Mouse (Mus musculus): ENCODE data around the gene Inha. TPM values are rescaled to one million over a fixed set of nuclear protein-coding genes. Genes with fewer than 3 reads are reported as not detected.

Inha gene
- polyA plus RNA-seq, 1 experiment from 2014 or later: 9.5 TPM

DNA sequence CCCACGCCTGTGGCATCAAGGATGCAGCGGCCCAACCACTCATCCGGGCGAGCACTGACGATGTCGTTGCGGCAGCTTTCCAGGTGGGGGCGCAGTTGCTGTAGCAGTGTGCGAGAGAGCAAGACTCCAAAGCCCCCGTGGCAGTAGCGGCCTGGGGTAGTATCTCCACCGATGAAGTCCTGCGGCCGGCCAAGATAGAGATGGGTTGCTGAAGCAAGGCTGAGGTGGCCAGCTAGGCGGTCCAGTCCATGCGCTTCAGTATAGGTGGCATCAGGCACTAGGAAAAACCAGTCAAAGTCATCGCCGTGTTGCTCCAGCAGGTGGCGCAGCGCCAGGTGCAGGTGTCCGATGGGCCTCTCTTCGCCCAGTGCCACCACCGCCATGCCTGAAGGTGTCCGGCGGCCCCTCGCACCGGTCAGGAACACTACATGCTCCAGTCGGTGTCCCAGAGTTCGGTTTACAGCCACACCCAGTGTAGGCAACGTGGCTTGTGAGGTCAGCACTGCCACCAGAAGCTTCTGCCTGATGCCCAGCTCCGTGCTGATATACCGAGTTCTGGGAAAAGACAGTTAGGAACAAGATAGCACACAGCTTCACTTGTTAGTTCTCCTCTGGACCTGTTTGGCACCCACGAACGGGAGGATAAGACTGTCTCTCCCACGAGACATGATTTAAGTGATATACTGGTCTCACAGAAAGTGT is 29.5 kb upstream of the Inha start:
- ATAC-seq (ENCODE audit: insufficient number of reproducible peaks, insufficient read depth, low FRiP score, low TSS enrichment, low read depth): no peak
- Histone ChIP-seq H3K4me2 (peak overlapping the region; percentile 90), H3K9me3 (no peaks in the 10 kb centered on the region), H3K4me3 (replicated peaks) (peak overlapping the region; percentile 59), H3K9ac (replicated peaks) (no peak overlapping the region), H3K4me1 (replicated peaks) (peaks cover 33% of the 10 kb centered on the region), H3K27me3 (peaks cover 36% of the 10 kb centered on the region), H3K27ac (no peak overlapping the region), H3K36me3 (peaks cover 44% of the 10 kb centered on the region)
- 13% methylated on average over 35 of the region's 35 CpGs for WGBS

DNA sequence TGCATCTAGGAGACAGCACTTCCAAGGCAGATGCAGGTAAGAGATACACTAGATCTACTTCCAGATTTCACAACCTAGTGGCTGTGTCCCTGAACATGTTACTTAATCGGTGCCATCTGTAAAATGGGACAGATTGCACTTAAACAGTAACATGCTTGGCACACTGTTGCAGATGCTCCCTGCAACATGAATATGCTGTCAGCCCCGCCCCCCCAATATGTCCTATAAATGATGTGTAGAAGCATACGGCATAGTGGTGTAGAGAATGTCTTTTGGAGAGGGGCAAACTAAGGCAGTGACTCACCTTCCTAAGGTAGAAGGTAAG is 28.9 kb upstream of the Inha start:
- WGBS: 55% methylated on average over 3 of the region's 3 CpGs
- H3K27me3 ChIP-seq: peaks cover 41% of the 10 kb centered on the region
- H3K36me3 ChIP-seq: peaks cover 38% of the 10 kb centered on the region
- peak overlapping the region; percentile 90 for H3K4me2 ChIP-seq
- ATAC-seq (ENCODE audit: insufficient number of reproducible peaks, insufficient read depth, low FRiP score, low TSS enrichment, low read depth): no peak
- no peak overlapping the region for H3K27ac ChIP-seq
- H3K9me3 ChIP-seq: no peaks in the 10 kb centered on the region
- no peak overlapping the region for H3K9ac ChIP-seq (replicated peaks)
- peak overlapping the region; percentile 59 for H3K4me3 ChIP-seq (replicated peaks)
- peaks cover 33% of the 10 kb centered on the region for H3K4me1 ChIP-seq (replicated peaks)

DNA sequence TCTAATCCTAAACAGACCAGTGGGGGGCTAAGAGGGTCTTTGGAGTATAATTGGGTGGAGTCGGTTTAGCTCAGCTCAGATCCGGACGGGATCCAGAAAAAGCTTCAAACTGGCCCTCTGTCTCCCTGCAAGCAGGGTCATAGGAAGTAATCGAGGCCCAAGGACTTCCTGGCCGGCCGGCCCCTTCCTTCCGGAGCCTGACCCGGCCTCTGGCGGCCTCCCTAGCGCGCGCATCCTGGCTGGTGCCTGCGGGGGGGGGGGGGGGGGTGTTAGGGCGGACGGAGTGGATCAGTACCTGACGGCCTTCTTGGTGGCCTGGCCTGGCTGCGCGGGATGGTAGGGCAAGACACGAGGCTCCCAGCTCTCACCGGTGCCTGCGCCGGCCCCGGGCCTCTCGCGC is 28.4 kb upstream of the Inha start:
- 0% methylated on average over 14 of the region's 25 CpGs for WGBS
- H3K4me2 ChIP-seq: peak overlapping the region; percentile 90

DNA sequence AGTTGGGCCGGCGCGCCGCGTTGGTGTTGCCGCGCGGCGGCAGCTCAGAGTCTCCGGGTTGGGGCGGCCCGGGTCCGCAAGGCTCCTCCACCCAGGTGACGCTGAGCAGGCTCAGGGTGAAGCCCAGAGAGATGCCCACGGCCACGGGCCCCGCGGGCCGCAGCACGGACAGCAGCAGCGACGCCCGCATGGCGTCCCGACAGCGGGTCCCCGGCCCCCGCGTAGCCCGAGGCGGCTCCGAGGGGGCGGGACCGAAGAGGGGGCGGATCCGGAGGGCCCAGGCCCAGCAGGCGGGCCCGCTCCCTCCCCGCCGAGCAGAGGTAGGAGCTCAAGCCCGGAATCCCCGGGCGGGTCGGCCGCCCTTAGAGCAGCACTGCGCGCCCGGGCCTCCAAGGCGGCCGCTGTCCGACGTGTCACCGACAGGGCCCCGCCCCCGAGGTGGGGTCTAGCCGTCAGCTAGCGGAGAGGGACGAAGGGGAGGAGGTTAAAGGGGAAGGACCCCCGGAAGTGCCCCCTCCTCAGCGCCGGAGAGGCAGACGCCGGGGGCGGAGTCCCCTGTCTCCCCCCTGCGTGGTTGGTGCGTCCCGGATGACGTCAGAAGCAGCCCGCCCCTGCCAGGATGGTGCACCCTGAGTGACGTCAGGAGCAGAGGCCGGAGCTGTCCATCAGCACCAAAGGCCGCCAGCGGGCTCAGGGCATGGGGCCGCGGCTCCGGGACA is 27.8 kb upstream of the Inha start, which contains the start of the genes Chpf and Tmem198:
Gene Chpf (minus strand): TSS at position 392 of the 719 bp plus-strand sequence.
Gene Tmem198 (plus strand): TSS at position 617 of the 719 bp plus-strand sequence.
- under 1% methylated on average over 70 of the region's 76 CpGs for WGBS
- H3K4me2 ChIP-seq: peak within 1 kb of the TSS; percentile 90

More for the DNA sequence above, 28.4 kb upstream of the Inha start:
- H3K27ac ChIP-seq: peak overlapping the region; percentile 74; the same call in 1 of the 2 replicates
- peaks cover 32% of the 10 kb centered on the region for H3K4me1 ChIP-seq (replicated peaks)
- H3K9ac ChIP-seq (replicated peaks): peak overlapping the region; percentile 74
- H3K36me3 ChIP-seq: peaks cover 34% of the 10 kb centered on the region
- H3K27me3 ChIP-seq: peaks cover 47% of the 10 kb centered on the region
- H3K4me3 ChIP-seq (replicated peaks): peak overlapping the region; percentile 59
- no peak for ATAC-seq (ENCODE audit: insufficient number of reproducible peaks, insufficient read depth, low FRiP score, low TSS enrichment, low read depth)
- H3K9me3 ChIP-seq: no peaks in the 10 kb centered on the region

DNA sequence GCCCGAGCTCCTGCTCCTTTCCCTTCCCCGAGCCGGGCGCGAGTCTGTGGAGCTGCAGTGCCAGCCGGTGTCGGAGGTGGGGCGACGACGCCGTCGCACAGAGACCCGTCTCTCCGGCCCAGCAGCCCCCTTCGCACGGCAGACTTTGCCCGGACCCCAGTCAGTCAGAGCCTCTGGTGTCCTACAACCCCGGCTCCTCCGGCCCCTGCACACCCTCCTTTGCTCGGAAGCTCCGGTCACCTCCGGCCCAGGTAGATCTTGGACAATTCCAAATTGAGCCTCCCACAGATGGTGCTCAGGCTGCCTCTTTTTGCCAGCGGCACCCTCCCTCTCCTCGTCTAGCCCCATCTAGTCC is 27.3 kb upstream of the Inha start:
- no peak overlapping the region for H3K27ac ChIP-seq
- no peak overlapping the region; the same call in 1 of the 2 replicates for H3K9ac ChIP-seq (replicated peaks)
- H3K4me1 ChIP-seq (replicated peaks): peaks cover 24% of the 10 kb centered on the region
- peaks cover 22% of the 10 kb centered on the region for H3K36me3 ChIP-seq
- peak overlapping the region; percentile 90 for H3K4me2 ChIP-seq
- H3K27me3 ChIP-seq: peaks cover 58% of the 10 kb centered on the region
- 1% methylated on average over 22 of the region's 24 CpGs for WGBS
- H3K4me3 ChIP-seq (replicated peaks): peak overlapping the region; percentile 59
- no peaks in the 10 kb centered on the region for H3K9me3 ChIP-seq
- ATAC-seq (ENCODE audit: insufficient number of reproducible peaks, insufficient read depth, low FRiP score, low TSS enrichment, low read depth): no peak; the same call in 1 of the 2 replicates

More for the DNA sequence above, 27.8 kb upstream of the Inha start, which contains the start of the genes Chpf and Tmem198:
- H3K9me3 ChIP-seq: no peaks in the 10 kb centered on the region
- peak within 1 kb of the TSS; percentile 59 for H3K4me3 ChIP-seq (replicated peaks)
- H3K9ac ChIP-seq (replicated peaks): peak within 1 kb of the TSS; percentile 74
- peak; percentile 90 for ATAC-seq (ENCODE audit: insufficient number of reproducible peaks, insufficient read depth, low FRiP score, low TSS enrichment, low read depth)
- peaks cover 28% of the 10 kb centered on the region for H3K36me3 ChIP-seq
- H3K27me3 ChIP-seq: peaks cover 53% of the 10 kb centered on the region
- peak within 1 kb of the TSS; percentile 74 for H3K27ac ChIP-seq
- H3K4me1 ChIP-seq (replicated peaks): peaks cover 26% of the 10 kb centered on the region

DNA sequence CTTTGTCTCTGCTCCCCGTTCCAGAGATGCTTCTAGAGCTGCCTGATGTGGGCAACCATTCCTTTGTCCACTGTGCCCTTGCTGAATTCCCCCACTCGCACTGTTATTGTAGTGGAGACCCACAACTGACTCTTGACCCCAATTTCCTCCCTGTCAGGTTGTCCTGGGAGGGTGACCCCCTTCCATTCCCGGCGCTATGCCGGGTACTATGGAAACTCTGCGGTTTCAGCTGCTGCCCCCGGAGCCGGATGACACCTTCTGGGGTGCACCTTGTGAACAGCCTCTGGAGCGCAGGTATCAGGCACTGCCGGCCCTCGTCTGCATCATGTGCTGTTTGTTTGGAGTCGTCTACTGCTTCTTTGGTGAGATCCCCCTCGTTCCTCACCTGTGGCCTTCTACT is 26.8 kb upstream of the Inha start:
- Histone ChIP-seq H3K4me3 (replicated peaks) (peak overlapping the region; percentile 59), H3K4me1 (replicated peaks) (peaks cover 21% of the 10 kb centered on the region)

DNA sequence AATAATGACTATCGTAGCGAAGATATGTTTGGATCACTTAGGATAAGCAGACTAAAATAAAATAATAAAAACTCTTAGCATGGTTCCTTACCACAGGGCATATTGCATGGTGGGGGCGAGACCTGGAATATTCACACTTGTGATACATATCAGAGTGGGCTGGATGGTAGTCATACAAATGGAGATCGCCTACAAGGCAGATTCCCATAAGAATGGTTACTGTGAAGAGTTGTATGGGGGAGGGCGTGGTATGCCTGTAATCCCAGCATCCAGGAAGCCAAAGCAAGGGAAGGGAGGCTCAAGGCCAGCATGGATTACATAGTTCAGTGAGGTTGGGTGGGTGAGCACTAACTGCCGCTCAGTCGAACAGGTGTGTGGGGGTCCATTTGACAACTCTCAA is 26.1 kb upstream of the Inha start:
- Histone ChIP-seq H3K4me3 (replicated peaks) (no peak overlapping the region), H3K27me3 (peaks cover 69% of the 10 kb centered on the region), H3K4me2 (no peak overlapping the region), H3K36me3 (peaks cover 11% of the 10 kb centered on the region), H3K9me3 (no peaks in the 10 kb centered on the region), H3K4me1 (replicated peaks) (peaks cover 21% of the 10 kb centered on the region), H3K27ac (no peak overlapping the region), H3K9ac (replicated peaks) (no peak overlapping the region)
- no peak for ATAC-seq (ENCODE audit: insufficient number of reproducible peaks, insufficient read depth, low FRiP score, low TSS enrichment, low read depth)
- WGBS: 86% methylated on average over 7 of the region's 7 CpGs

More for the DNA sequence above, 26.8 kb upstream of the Inha start:
- peaks cover 62% of the 10 kb centered on the region for H3K27me3 ChIP-seq
- H3K9me3 ChIP-seq: no peaks in the 10 kb centered on the region
- no peak for ATAC-seq (ENCODE audit: insufficient number of reproducible peaks, insufficient read depth, low FRiP score, low TSS enrichment, low read depth)
- WGBS: 19% methylated on average over 13 of the region's 13 CpGs
- no peak overlapping the region for H3K9ac ChIP-seq (replicated peaks)
- H3K27ac ChIP-seq: no peak overlapping the region
- H3K4me2 ChIP-seq: peak overlapping the region; percentile 90
- H3K36me3 ChIP-seq: peaks cover 18% of the 10 kb centered on the region

DNA sequence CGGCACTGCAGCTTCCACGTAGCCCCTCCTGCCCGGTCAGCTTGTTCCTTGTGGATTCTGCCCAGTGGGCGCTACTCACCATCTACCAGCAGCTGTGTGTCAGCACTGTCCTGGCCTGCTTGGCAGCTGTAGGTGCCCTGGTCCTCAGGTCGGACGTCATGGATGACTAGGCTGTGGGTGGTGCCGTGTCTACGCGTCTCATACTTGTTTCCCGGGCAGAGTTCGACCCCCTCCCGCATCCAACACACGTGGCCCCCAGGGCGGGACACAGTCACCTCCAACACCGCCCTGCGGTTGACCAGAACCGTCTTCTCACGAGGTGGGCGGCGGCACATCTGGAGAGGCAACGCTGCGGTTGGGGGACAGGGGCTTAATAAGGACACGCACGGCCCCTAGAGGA is 20.3 kb upstream of the Inha start:
- ATAC-seq (ENCODE audit: insufficient number of reproducible peaks, insufficient read depth, low FRiP score, low TSS enrichment, low read depth): no peak
- H3K4me1 ChIP-seq (replicated peaks): peaks cover 16% of the 10 kb centered on the region
- H3K9ac ChIP-seq (replicated peaks): no peak overlapping the region
- peak overlapping the region; percentile 54 for H3K4me3 ChIP-seq (replicated peaks)
- H3K27me3 ChIP-seq: peaks cover 85% of the 10 kb centered on the region
- H3K27ac ChIP-seq: no peak overlapping the region
- H3K4me2 ChIP-seq: peak overlapping the region; percentile 81
- H3K36me3 ChIP-seq: peaks cover 27% of the 10 kb centered on the region
- WGBS: 6% methylated on average over 24 of the region's 24 CpGs
- no peaks in the 10 kb centered on the region for H3K9me3 ChIP-seq

DNA sequence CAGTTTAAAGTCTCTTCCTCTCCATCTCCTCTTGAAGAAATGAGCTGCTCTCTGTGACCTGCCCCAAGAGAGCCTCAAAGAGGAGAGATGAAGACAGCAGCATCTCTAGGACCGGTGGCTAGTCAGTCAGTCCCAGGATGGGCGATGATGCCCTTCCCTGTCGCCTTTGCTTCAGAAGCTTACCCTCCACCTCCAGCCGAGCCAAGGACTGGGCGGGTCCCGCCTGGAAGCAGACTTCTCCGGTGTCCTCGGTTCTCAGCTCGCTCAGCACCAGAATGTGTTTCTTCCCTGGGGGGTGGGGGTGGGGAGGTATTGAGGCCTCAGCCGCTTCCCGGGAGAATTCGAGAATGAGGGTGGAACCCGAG is 19.9 kb upstream of the Inha start:
- peaks cover 84% of the 10 kb centered on the region for H3K27me3 ChIP-seq

DNA sequence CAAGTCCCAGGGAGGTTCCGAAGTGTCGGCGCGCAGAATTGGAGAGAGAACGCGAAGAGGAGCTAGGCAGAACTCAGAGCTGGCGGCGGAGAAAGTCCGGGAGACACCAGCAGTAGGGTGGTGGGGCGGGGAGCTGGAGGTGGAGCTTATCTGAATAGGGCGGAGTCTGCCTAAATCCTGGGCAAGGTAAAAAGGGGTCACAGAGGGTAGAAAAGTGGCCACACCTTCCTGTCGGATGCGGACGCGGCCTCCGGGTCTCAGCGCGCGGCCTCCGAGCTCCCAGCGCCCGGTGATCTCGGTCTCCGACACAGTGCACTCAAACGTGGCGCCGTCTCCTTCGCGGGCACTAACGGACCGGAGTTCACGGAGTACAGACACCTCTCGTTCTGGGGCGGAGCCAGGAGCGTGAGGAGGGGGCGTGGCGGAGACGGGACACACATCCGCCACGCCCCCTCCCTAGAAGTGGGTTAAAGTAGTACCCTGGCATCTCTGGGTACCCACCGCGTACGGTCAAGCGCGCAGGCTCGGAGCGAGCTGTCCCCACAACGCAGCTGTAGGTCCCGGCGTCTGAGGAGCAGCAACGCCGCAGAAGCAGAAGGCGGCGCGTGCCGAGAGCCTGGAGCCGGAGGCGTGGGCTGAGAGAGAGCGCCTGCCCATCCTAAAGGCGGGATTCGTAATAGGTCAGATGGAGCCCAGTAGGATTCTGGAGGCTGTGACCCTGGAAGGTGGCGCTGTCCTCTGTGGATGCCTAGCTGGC is 19.3 kb upstream of the Inha start:
- under 1% methylated on average over 62 of the region's 62 CpGs for WGBS
- H3K27me3 ChIP-seq: peaks cover 83% of the 10 kb centered on the region
- no peak overlapping the region for H3K27ac ChIP-seq
- H3K4me3 ChIP-seq (replicated peaks): peak overlapping the region; percentile 54
- H3K4me1 ChIP-seq (replicated peaks): peaks cover 16% of the 10 kb centered on the region
- ATAC-seq (ENCODE audit: insufficient number of reproducible peaks, insufficient read depth, low FRiP score, low TSS enrichment, low read depth): peak; percentile 70
- H3K36me3 ChIP-seq: peaks cover 37% of the 10 kb centered on the region
- peak overlapping the region; percentile 81 for H3K4me2 ChIP-seq
- H3K9me3 ChIP-seq: no peaks in the 10 kb centered on the region
- H3K9ac ChIP-seq (replicated peaks): peak overlapping the region; percentile 32; the same call in 1 of the 2 replicates

More for the DNA sequence above, 19.9 kb upstream of the Inha start:
- Histone ChIP-seq H3K9ac (replicated peaks) (no peak overlapping the region; the same call in 1 of the 2 replicates), H3K4me1 (replicated peaks) (peaks cover 16% of the 10 kb centered on the region), H3K4me2 (peak overlapping the region; percentile 81), H3K9me3 (no peaks in the 10 kb centered on the region), H3K4me3 (replicated peaks) (peak overlapping the region; percentile 54), H3K27ac (no peak overlapping the region), H3K36me3 (peaks cover 32% of the 10 kb centered on the region)
- no peak for ATAC-seq (ENCODE audit: insufficient number of reproducible peaks, insufficient read depth, low FRiP score, low TSS enrichment, low read depth)
- WGBS: under 1% methylated on average over 13 of the region's 13 CpGs

Data from limb, embryonic 12.5 days (tissue).